Mouse (Mus musculus): Measurements from ENCODE around the gene Pde4c. TPM values are rescaled to one million over a fixed set of nuclear protein-coding genes. Genes with fewer than 3 reads are reported as not detected.

Gene Pde4c
- polyA plus RNA-seq, 1 experiment from 2014 or later = 0.64 TPM

DNA sequence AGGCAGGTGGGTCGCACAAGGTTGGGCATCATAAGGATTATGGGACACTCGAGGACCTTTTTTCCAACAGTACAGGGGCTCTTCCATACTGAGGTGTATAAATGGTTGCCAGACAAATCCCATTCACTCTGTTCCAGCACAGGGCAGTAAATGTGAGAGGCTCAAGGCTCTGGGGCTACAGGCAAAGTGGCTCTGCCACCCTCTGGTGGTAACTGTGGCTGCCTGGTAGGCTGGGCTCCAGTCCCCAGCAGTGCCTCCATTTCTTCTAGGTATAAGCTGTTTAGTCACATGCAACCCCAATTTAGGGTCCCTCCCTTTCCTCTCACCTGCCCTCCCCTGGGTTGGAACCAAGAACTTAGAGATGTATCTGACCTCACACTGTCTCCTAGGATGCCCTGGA lies 71.8 kb downstream of the Pde4c start:
- 0 out of 2 replicates have a peak, but pooled peaks cover 2% of the 10 kb centered on the region for H3K27me3 ChIP-seq (replicated peaks; ENCODE audit: control insufficient read depth, insufficient read depth, low read length)
- no peaks in the 10 kb centered on the region for H3K36me3 ChIP-seq (ENCODE audit: control insufficient read depth, insufficient read depth, low read length)
- peak overlapping the region; percentile 70; the same call in 1 of the 2 replicates for H3K4me3 ChIP-seq (ENCODE audit: low read length)
- no peaks in the 10 kb centered on the region for H3K9me3 ChIP-seq (ENCODE audit: control insufficient read depth, low read length)
- WGBS = 87% methylated on average over 2 of the region's 2 CpGs
- peak overlapping the region; percentile 93; the same call in 1 of the 2 replicates for H3K4me2 ChIP-seq (ENCODE audit: low read depth, low read length)
- ATAC-seq = no peak
- H3K9ac ChIP-seq (ENCODE audit: low read depth, low read length) = peak overlapping the region; percentile 89; the same call in 1 of the 2 replicates
- peaks cover 52% of the 10 kb centered on the region for H3K4me1 ChIP-seq (ENCODE audit: control insufficient read depth, insufficient read depth, low read length)
- no peak overlapping the region for H3K27ac ChIP-seq (ENCODE audit: low read length)

GRCm38 (mm10) chr8:70796403-70797080 lies 73.0 kb downstream of the Pde4c start:
- peaks cover 40% of the 10 kb centered on the region for H3K4me1 ChIP-seq (ENCODE audit: control insufficient read depth, insufficient read depth, low read length)
- no peaks in the 10 kb centered on the region for H3K9me3 ChIP-seq (ENCODE audit: control insufficient read depth, low read length)
- 1% methylated on average over 52 of the region's 54 CpGs for WGBS
- peak overlapping the region; percentile 70 for H3K4me3 ChIP-seq (ENCODE audit: low read length)
- peak overlapping the region; percentile 93 for H3K4me2 ChIP-seq (ENCODE audit: low read depth, low read length)
- H3K36me3 ChIP-seq (ENCODE audit: control insufficient read depth, insufficient read depth, low read length) = no peaks in the 10 kb centered on the region
- ATAC-seq = 0 out of 2 replicates have a peak, but pooled peaks have one; percentile 0
- 0 out of 2 replicates have a peak, but pooled peaks cover 2% of the 10 kb centered on the region for H3K27me3 ChIP-seq (replicated peaks; ENCODE audit: control insufficient read depth, insufficient read depth, low read length)
- H3K27ac ChIP-seq (ENCODE audit: low read length) = peak overlapping the region; percentile 75
- peak overlapping the region; percentile 89 for H3K9ac ChIP-seq (ENCODE audit: low read depth, low read length)

- WGBS = 1% methylated on average over 57 of the region's 57 CpGs
- H3K27ac ChIP-seq (ENCODE audit: low read length) = peak overlapping the region; percentile 92
- peak overlapping the region; percentile 89 for H3K9ac ChIP-seq (ENCODE audit: low read depth, low read length)
- 0 out of 2 replicates have a peak, but pooled peaks cover 2% of the 10 kb centered on the region for H3K27me3 ChIP-seq (replicated peaks; ENCODE audit: control insufficient read depth, insufficient read depth, low read length)
- peaks cover 37% of the 10 kb centered on the region for H3K4me1 ChIP-seq (ENCODE audit: control insufficient read depth, insufficient read depth, low read length)
- no peaks in the 10 kb centered on the region for H3K9me3 ChIP-seq (ENCODE audit: control insufficient read depth, low read length)
- H3K4me3 ChIP-seq (ENCODE audit: low read length) = peak overlapping the region; percentile 70
- no peaks in the 10 kb centered on the region for H3K36me3 ChIP-seq (ENCODE audit: control insufficient read depth, insufficient read depth, low read length)
- peak overlapping the region; percentile 93 for H3K4me2 ChIP-seq (ENCODE audit: low read depth, low read length)
- ATAC-seq = peak; percentile 85
Observed at GRCm38 (mm10) chr8:70797081-70798070, 73.9 kb downstream of the Pde4c start.

DNA sequence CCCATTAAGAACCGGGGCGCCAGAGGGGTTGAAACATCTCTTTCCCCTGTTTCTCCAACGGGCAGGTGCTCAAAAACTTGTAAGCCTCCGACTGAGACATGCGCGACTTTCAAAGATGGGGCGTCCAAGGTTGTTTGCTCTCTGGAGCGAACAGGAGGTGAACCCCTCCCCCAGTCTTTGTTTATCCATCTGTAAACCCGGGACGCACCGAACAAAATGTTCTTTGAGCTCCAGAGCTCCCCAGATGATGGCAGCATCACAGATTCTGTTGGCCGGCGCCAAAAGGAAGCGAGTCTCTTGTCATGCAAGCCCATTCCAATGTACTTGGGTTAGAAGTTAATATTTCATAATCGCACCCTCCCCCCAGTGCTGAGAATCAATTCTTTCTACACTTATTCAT lies 74.8 kb downstream of the Pde4c start:
- Histone ChIP-seq H3K4me1 (ENCODE audit: control insufficient read depth, insufficient read depth, low read length) (peaks cover 32% of the 10 kb centered on the region), H3K9ac (ENCODE audit: low read depth, low read length) (peak overlapping the region; percentile 89), H3K36me3 (ENCODE audit: control insufficient read depth, insufficient read depth, low read length) (no peaks in the 10 kb centered on the region), H3K4me2 (ENCODE audit: low read depth, low read length) (peak overlapping the region; percentile 93), H3K27me3 (replicated peaks; ENCODE audit: control insufficient read depth, insufficient read depth, low read length) (0 out of 2 replicates have a peak, but pooled peaks cover 2% of the 10 kb centered on the region), H3K27ac (ENCODE audit: low read length) (peak overlapping the region; percentile 92), H3K9me3 (ENCODE audit: control insufficient read depth, low read length) (no peaks in the 10 kb centered on the region), H3K4me3 (ENCODE audit: low read length) (peak overlapping the region; percentile 70)
- ATAC-seq = no peak
- WGBS = 11% methylated on average over 15 of the region's 15 CpGs

DNA sequence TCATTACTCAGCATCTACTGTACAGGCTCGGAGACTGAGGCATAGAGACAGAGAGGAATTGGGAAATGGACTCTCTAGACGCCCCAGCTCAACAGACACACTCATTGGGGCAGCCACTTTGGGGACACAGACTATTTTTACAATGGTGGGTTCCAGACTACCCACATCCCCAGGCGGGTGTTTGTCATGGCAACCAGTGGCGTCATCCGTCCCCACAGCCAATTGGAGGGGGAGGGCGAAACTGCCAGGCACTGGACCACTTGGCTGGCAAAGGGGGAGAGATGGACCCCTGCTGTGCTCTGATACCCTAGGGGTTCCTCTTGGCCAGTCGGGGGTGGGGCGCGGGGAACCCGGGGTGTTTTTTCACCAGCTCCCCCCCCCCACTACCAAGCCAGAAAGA lies 77.1 kb downstream of the Pde4c start:
- Histone ChIP-seq H3K9me3 (ENCODE audit: control insufficient read depth, low read length) (no peaks in the 10 kb centered on the region), H3K4me1 (ENCODE audit: control insufficient read depth, insufficient read depth, low read length) (peaks cover 32% of the 10 kb centered on the region), H3K27me3 (replicated peaks; ENCODE audit: control insufficient read depth, insufficient read depth, low read length) (peaks cover 9% of the 10 kb centered on the region), H3K36me3 (ENCODE audit: control insufficient read depth, insufficient read depth, low read length) (no peaks in the 10 kb centered on the region), H3K9ac (ENCODE audit: low read depth, low read length) (no peak overlapping the region), H3K27ac (ENCODE audit: low read length) (no peak overlapping the region), H3K4me3 (ENCODE audit: low read length) (no peak overlapping the region), H3K4me2 (ENCODE audit: low read depth, low read length) (no peak overlapping the region)
- ATAC-seq = no peak
- 63% methylated on average over 10 of the region's 10 CpGs for WGBS

Small RNA genes lying within 50 kb of the gene (microRNA-seq; reads per million reads assigned to microRNA genes)
- gene Mir7240 = 0.68 reads per million

Other genes starting within 250 kb of the Pde4c start
- gene Klhl26, start 246.8 kb upstream of the Pde4c start, polyA plus RNA-seq (2015; fragmentation: Nextera tagmentation; extraction: Ambion mirVana) = 21.2 and 21.5 TPM in 2 replicates
- 2.9 and 3.3 TPM in 2 replicates for gene Tmem59l, start 236.4 kb upstream of the Pde4c start, polyA plus RNA-seq (2015; fragmentation: Nextera tagmentation; extraction: Ambion mirVana)
- 1.6 and 1.7 TPM in 2 replicates for gene Crlf1, start 230.6 kb upstream of the Pde4c start, polyA plus RNA-seq (2015; fragmentation: Nextera tagmentation; extraction: Ambion mirVana)
- gene Rex1bd, start 217.0 kb upstream of the Pde4c start, polyA plus RNA-seq (2015; fragmentation: Nextera tagmentation; extraction: Ambion mirVana) = 130 and 137 TPM in 2 replicates
- 991 TPM in 2 replicates for gene Uba52, start 212.9 kb upstream of the Pde4c start, polyA plus RNA-seq (2015; fragmentation: Nextera tagmentation; extraction: Ambion mirVana)
- gene Fkbp8, start 196.0 kb upstream of the Pde4c start, polyA plus RNA-seq (2015; fragmentation: Nextera tagmentation; extraction: Ambion mirVana) = 320 and 328 TPM in 2 replicates
- 65.3 and 67.3 TPM in 2 replicates for gene Kxd1, start 195.8 kb upstream of the Pde4c start, polyA plus RNA-seq (2015; fragmentation: Nextera tagmentation; extraction: Ambion mirVana)
- 16.6 and 17.7 TPM in 2 replicates for gene Ell, start 184.3 kb upstream of the Pde4c start, polyA plus RNA-seq (2015; fragmentation: Nextera tagmentation; extraction: Ambion mirVana)
- gene Isyna1, start 129.3 kb upstream of the Pde4c start, polyA plus RNA-seq (2015; fragmentation: Nextera tagmentation; extraction: Ambion mirVana) = 105 and 121 TPM in 2 replicates
- gene Ssbp4, start 114.8 kb upstream of the Pde4c start, polyA plus RNA-seq (2015; fragmentation: Nextera tagmentation; extraction: Ambion mirVana) = 63.2 and 73.9 TPM in 2 replicates
- 2.9 and 3.0 TPM in 2 replicates for gene Lrrc25, start 107.6 kb upstream of the Pde4c start, polyA plus RNA-seq (2015; fragmentation: Nextera tagmentation; extraction: Ambion mirVana)
- 3.6 and 3.7 TPM in 2 replicates for gene Gdf15, start 91.3 kb upstream of the Pde4c start, polyA plus RNA-seq (2015; fragmentation: Nextera tagmentation; extraction: Ambion mirVana)
- 88.3 and 101 TPM in 2 replicates for gene Pgpep1, start 63.3 kb upstream of the Pde4c start, polyA plus RNA-seq (2015; fragmentation: Nextera tagmentation; extraction: Ambion mirVana)
- gene Lsm4, start 50.5 kb upstream of the Pde4c start, polyA plus RNA-seq (2015; fragmentation: Nextera tagmentation; extraction: Ambion mirVana) = 228 and 246 TPM in 2 replicates
- 37.3 and 52.2 TPM in 2 replicates for gene Jund, start 24.8 kb upstream of the Pde4c start, polyA plus RNA-seq (2015; fragmentation: Nextera tagmentation; extraction: Ambion mirVana)
- not detected in 2 replicates for gene Iqcn, start 20.3 kb upstream of the Pde4c start, polyA plus RNA-seq (2015; fragmentation: Nextera tagmentation; extraction: Ambion mirVana)
- 3.3 and 4.1 TPM in 2 replicates for gene Gm3336, start 5.2 kb upstream of the Pde4c start, polyA plus RNA-seq (2015; fragmentation: Nextera tagmentation; extraction: Ambion mirVana)
- 24.9 and 25.6 TPM in 2 replicates for gene Rab3a, start 31.0 kb downstream of the Pde4c start, polyA plus RNA-seq (2015; fragmentation: Nextera tagmentation; extraction: Ambion mirVana)
- gene Mpv17l2, start 37.2 kb downstream of the Pde4c start, polyA plus RNA-seq (2015; fragmentation: Nextera tagmentation; extraction: Ambion mirVana) = 78.6 and 79.8 TPM in 2 replicates
- 63.7 and 65.3 TPM in 2 replicates for gene Pik3r2, start 53.0 kb downstream of the Pde4c start, polyA plus RNA-seq (2015; fragmentation: Nextera tagmentation; extraction: Ambion mirVana)
- gene Mast3, start 81.3 kb downstream of the Pde4c start, polyA plus RNA-seq (2015; fragmentation: Nextera tagmentation; extraction: Ambion mirVana) = 12.9 and 15.1 TPM in 2 replicates
- 0.27 and 0.34 TPM in 2 replicates for gene Il12rb1, start 84.7 kb downstream of the Pde4c start, polyA plus RNA-seq (2015; fragmentation: Nextera tagmentation; extraction: Ambion mirVana)
- 8.3 and 9.0 TPM in 2 replicates for gene Arrdc2, start 116.0 kb downstream of the Pde4c start, polyA plus RNA-seq (2015; fragmentation: Nextera tagmentation; extraction: Ambion mirVana)
- gene Kcnn1, start 139.5 kb downstream of the Pde4c start, polyA plus RNA-seq (2015; fragmentation: Nextera tagmentation; extraction: Ambion mirVana) = 1.0 and 1.2 TPM in 2 replicates
- 79.3 and 90.1 TPM in 2 replicates for gene Ccdc124, start 150.2 kb downstream of the Pde4c start, polyA plus RNA-seq (2015; fragmentation: Nextera tagmentation; extraction: Ambion mirVana)
- gene Slc5a5, start 169.0 kb downstream of the Pde4c start, polyA plus RNA-seq (2015; fragmentation: Nextera tagmentation; extraction: Ambion mirVana) = 0.31 and 0.32 TPM in 2 replicates
- 4,291 and 4,407 TPM in 2 replicates for gene Rpl18a, start 173.7 kb downstream of the Pde4c start, polyA plus RNA-seq (2015; fragmentation: Nextera tagmentation; extraction: Ambion mirVana)
- gene Map1s, start 182.2 kb downstream of the Pde4c start, polyA plus RNA-seq (2015; fragmentation: Nextera tagmentation; extraction: Ambion mirVana) = 32.6 and 34.3 TPM in 2 replicates

Data from intestine, embryonic 16.5 days (tissue).